Mouse (Mus musculus): ENCODE measurements around the gene Ubxn1.
"Not testable (repeated sequence)": the region's sequence is repeated elsewhere in the genome, so short reads cannot be mapped to it uniquely, and the experiment has no call there.

DNA sequence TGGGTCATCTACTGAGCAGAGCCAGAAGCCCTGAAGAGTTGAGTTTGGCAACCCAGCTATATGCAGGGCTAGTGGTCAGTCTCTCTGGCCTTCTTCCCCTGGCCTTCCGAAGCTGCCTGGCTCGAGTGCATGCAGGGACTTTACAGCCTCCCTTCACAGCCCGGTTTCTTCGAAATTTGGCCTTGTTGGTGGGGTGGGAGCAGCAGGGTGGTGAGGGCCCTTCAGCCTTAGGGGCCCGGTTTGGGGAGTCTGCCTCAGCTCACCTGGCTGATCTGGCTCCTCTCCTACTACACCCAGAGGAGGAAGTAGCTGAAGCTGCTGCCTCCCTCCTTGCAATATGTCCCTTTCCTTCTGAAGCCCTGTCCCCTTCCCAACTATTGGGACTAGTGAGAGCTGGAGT is 24.9 kb downstream of the Ubxn1 start:
- TF ChIP-seq EP300, CTCF (IDR thresholded peaks at IDR 0.05): not testable (repeated sequence)
